In the genomic region with DNA sequence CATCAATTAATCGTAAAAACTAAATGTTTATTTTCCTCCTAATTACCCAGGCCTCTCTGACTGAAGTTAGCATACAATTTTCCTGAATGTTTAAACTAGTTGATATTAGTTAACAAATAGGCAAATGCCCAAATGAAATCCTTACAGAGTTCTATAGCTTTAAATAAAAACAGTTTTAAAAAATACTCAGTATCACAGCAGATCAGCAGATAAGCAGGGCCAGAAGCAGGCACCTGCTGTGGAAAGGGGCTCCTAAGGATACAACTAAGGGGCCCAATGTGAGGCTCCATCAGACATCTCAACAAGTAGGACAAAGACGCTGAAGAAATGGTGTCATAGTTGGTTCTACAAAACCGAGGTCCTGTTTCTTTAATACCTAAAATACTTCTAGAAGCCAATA, we compare ENCODE assay signal across 25 mouse cellular contexts. TPM values are rescaled to one million over a fixed set of nuclear protein-coding genes. Genes with fewer than 3 reads are reported as not detected.
A peak's percentile ranks its signal among the peaks of the same experiment; 100 is the strongest.
DNase-seq lines count a peak whose midpoint lies in the region; ATAC-seq lines count a peak whose summit lies in the region.
"Had no signal": no experiment of that assay in that cellular context is flagged by ENCODE, and none has a peak within 500 bp of the region (broad histone marks: within the 10 kb centered on the region; RNA-seq: fewer than 3 reads in every experiment).

No protein-coding gene starts in this region.

- no peak overlapping the region for H3K4me3 ChIP-seq in liver, embryonic 11.5 days (ENCODE audit: low read depth, low read length)
- H3K4me3 ChIP-seq in liver, embryonic 13.5 days (replicated peaks): no peak overlapping the region
- no peak overlapping the region for H3K4me3 ChIP-seq in liver, embryonic 16.5 days (ENCODE audit: low read depth, low read length)
- no peak overlapping the region for H3K4me3 ChIP-seq in embryonic facial prominence, embryonic 10.5 days
- H3K4me3 ChIP-seq: forebrain, embryonic 10.5 days; forebrain, embryonic 13.5 days; heart, embryonic 12.5 days; heart, embryonic 15.5 days had no signal

- no peak for DNase-seq in liver, embryonic 11.5 days (ENCODE audit: low spot score)
- DNase-seq in liver: no peak
- no peak for DNase-seq in liver, embryonic 13.5 days
- no peak for DNase-seq in urinary bladder, adult 2 months (ENCODE audit: low spot score)
- DNase-seq in embryonic facial prominence, embryonic 10.5 days (ENCODE audit: low spot score): no peak
- DNase-seq: adrenal gland, adult 8-10 months; adrenal gland, postnatal 25 days; cerebellum, adult 11-12 months; cerebellum, adult 8-10 months; cerebellum, postnatal 10 days; cerebellum, postnatal 36 days; embryo, embryonic 11 days; gastrocnemius, postnatal 10 days; heart, postnatal 10 days; heart, postnatal 36 days had no signal

- ATAC-seq in liver, embryonic 11.5 days (replicated peaks; ENCODE audit: low FRiP score): no peak
- no peak for ATAC-seq in liver, embryonic 13.5 days (ENCODE audit: low read depth)
- no peak for ATAC-seq in liver, embryonic 16.5 days (ENCODE audit: low read depth)
- ATAC-seq: activated CD4-positive, CD25-positive, alpha-beta regulatory T cell, adult 4 months; CD4-positive, CD25-positive, alpha-beta regulatory T cell, adult 4 months; forebrain, embryonic 13.5 days; forebrain, embryonic 16.5 days; hindbrain, postnatal 0 days had no signal

- H3K36me3 ChIP-seq in liver, embryonic 11.5 days (ENCODE audit: control insufficient read depth, insufficient read depth, low read length): no peaks in the 10 kb centered on the region
- peaks cover 3% of the 10 kb centered on the region; the same call in 1 of the 2 replicates for H3K36me3 ChIP-seq in liver, embryonic 13.5 days
- no peaks in the 10 kb centered on the region for H3K36me3 ChIP-seq in liver, embryonic 16.5 days (ENCODE audit: control insufficient read depth, insufficient read depth)
- H3K36me3 ChIP-seq in embryonic facial prominence, embryonic 10.5 days (replicated peaks): no peaks in the 10 kb centered on the region
- H3K36me3 ChIP-seq: forebrain, embryonic 10.5 days; heart, embryonic 12.5 days; heart, embryonic 15.5 days had no signal

- 0 out of 2 replicates have a peak overlapping the region, but pooled peaks have one; percentile 26 for H3K9ac ChIP-seq in liver, embryonic 11.5 days (ENCODE audit: low read depth, low read length)
- H3K9ac ChIP-seq in liver, embryonic 13.5 days: peak overlapping the region; percentile 52
- no peak overlapping the region for H3K9ac ChIP-seq in liver, embryonic 16.5 days (ENCODE audit: low read depth, low read length)
- H3K9ac ChIP-seq: forebrain, embryonic 13.5 days; heart, embryonic 12.5 days; heart, embryonic 15.5 days; hindbrain, embryonic 14.5 days had no signal

- no peak overlapping the region for H3K4me2 ChIP-seq in liver, embryonic 11.5 days
- H3K4me2 ChIP-seq in liver, embryonic 13.5 days: no peak overlapping the region
- H3K4me2 ChIP-seq in liver, embryonic 16.5 days (ENCODE audit: low read depth, low read length): no peak overlapping the region
- H3K4me2 ChIP-seq: forebrain, embryonic 13.5 days; heart, embryonic 12.5 days; heart, embryonic 15.5 days; hindbrain, embryonic 14.5 days had no signal

- H3K9me3 ChIP-seq in liver, embryonic 11.5 days (ENCODE audit: control insufficient read depth, low read length): no peaks in the 10 kb centered on the region
- no peaks in the 10 kb centered on the region for H3K9me3 ChIP-seq in liver, embryonic 13.5 days (replicated peaks)
- H3K9me3 ChIP-seq in liver, embryonic 16.5 days (replicated peaks; ENCODE audit: control insufficient read depth, low read length): no peaks in the 10 kb centered on the region
- H3K9me3 ChIP-seq in embryonic facial prominence, embryonic 10.5 days: no peaks in the 10 kb centered on the region
- H3K9me3 ChIP-seq: forebrain, embryonic 10.5 days; forebrain, embryonic 13.5 days; heart, embryonic 12.5 days; heart, embryonic 15.5 days had no signal

- WGBS in liver, embryonic 11.5 days: 78% methylated on average over 3 of the region's 3 CpGs
- 64% methylated on average over 3 of the region's 3 CpGs for WGBS in liver, embryonic 13.5 days (ENCODE audit: insufficient replicate concordance)
- 78% methylated on average over 3 of the region's 3 CpGs for WGBS in liver, embryonic 16.5 days (ENCODE audit: insufficient replicate concordance)
- 90% methylated on average over 3 of the region's 3 CpGs for WGBS in embryonic facial prominence, embryonic 10.5 days

- H3K27me3 ChIP-seq in liver, embryonic 11.5 days (replicated peaks; ENCODE audit: control insufficient read depth, insufficient read depth, low read length): no peaks in the 10 kb centered on the region
- no peaks in the 10 kb centered on the region for H3K27me3 ChIP-seq in liver, embryonic 13.5 days
- no peaks in the 10 kb centered on the region for H3K27me3 ChIP-seq in liver, embryonic 16.5 days (ENCODE audit: control insufficient read depth, insufficient read depth, low read depth, low read length)
- no peaks in the 10 kb centered on the region for H3K27me3 ChIP-seq in embryonic facial prominence, embryonic 10.5 days (replicated peaks; ENCODE audit: low read depth, poor library complexity, severe bottlenecking)
- H3K27me3 ChIP-seq: heart, embryonic 12.5 days; heart, embryonic 15.5 days had no signal

- H3K4me1 ChIP-seq in liver, embryonic 11.5 days (replicated peaks; ENCODE audit: control insufficient read depth, insufficient read depth, low read length): peaks cover 67% of the 10 kb centered on the region
- peaks cover 90% of the 10 kb centered on the region for H3K4me1 ChIP-seq in liver, embryonic 13.5 days (replicated peaks)
- peaks cover 61% of the 10 kb centered on the region for H3K4me1 ChIP-seq in liver, embryonic 16.5 days (ENCODE audit: control insufficient read depth, low read depth, low read length)
- H3K4me1 ChIP-seq in embryonic facial prominence, embryonic 10.5 days: peaks cover 42% of the 10 kb centered on the region

- H3K27ac ChIP-seq in liver, embryonic 11.5 days (ENCODE audit: low read depth, low read length): peak overlapping the region; percentile 95; the same call in 1 of the 2 replicates
- H3K27ac ChIP-seq in liver, embryonic 13.5 days: peak overlapping the region; percentile 98
- H3K27ac ChIP-seq in liver, embryonic 16.5 days (ENCODE audit: low read length): peak overlapping the region; percentile 96
- H3K27ac ChIP-seq in embryonic facial prominence, embryonic 10.5 days (replicated peaks): no peak overlapping the region
- H3K27ac ChIP-seq: forebrain, embryonic 10.5 days; forebrain, embryonic 13.5 days; heart, embryonic 15.5 days; hindbrain, embryonic 14.5 days; hindbrain, postnatal 0 days had no signal

RNA-seq across cellular contexts. Expression of gene Nrip1, which starts 58.0 kb away (rescaled TPM):
- 35.0 and 37.3 TPM in 2 replicates for polyA plus RNA-seq in liver, embryonic 11.5 days (2014; fragmentation: Nextera tagmentation; extraction: Ambion mirVana)
- polyA plus RNA-seq in liver, embryonic 13.5 days (2015; fragmentation: Nextera tagmentation; extraction: Ambion mirVana): 20.2 and 20.4 TPM in 2 replicates
- polyA plus RNA-seq in liver, embryonic 16.5 days (2015; fragmentation: Nextera tagmentation; extraction: Ambion mirVana): 17.4 TPM in 2 replicates
- polyA plus RNA-seq in urinary bladder, adult 2 months (2012; rRNA removed): 5.5 and 11.1 TPM in 2 replicates
- 58.3 and 60.8 TPM in 2 replicates for polyA plus RNA-seq in embryonic facial prominence, embryonic 10.5 days (2016; fragmentation: Nextera tagmentation; extraction: Ambion mirVana)
